Mouse (Mus musculus) small intestine, adult 2 months (tissue): ENCODE results near the gene Ypel2.

Experiments used
- CTCF ChIP-seq: fragments of 200-500 bp; IDR thresholded peaks from 2 replicates; pipeline ENCODE4 v1.5.1; 2012; ENCODE audit warnings: low read depth, mild to moderate bottlenecking, control low read depth, inconsistent platforms, low read length, moderate library complexity, mixed read lengths; ENCODE audit not compliant: insufficient replicate concordance, insufficient read length; ENCODE audit errors: extremely low read depth
- POLR2A ChIP-seq: fragments of 200-500 bp; IDR thresholded peaks from 2 replicates; pipeline ENCODE4 v1.6.1; 2012; ENCODE audit warnings: low read depth, mild to moderate bottlenecking, control low read depth, inconsistent platforms, low read length, moderate library complexity

GRCm38 (mm10) chr11:87039307-87039963 lies 45.9 kb upstream of the Ypel2 start:
- TF ChIP-seq POLR2A: no peak
- TF ChIP-seq CTCF: no peak
